Mouse (Mus musculus): ENCODE measurements around the gene Hipk2. TPM values are rescaled to one million over a fixed set of nuclear protein-coding genes. Genes with fewer than 3 reads are reported as not detected.

Hipk2 gene
- total and polyA plus RNA-seq, 3 experiments = 3.9 to 85.1 (median 14.1) TPM

GRCm38 (mm10) chr6:38661626-38662025 is 214.3 kb downstream of the Hipk2 start:
- DNase-seq (ENCODE audit: low read depth, low spot score) = no peak
- no peak overlapping the region for H3K9ac ChIP-seq (ENCODE audit: control insufficient read depth, low read depth, low read length, poor library complexity, severe bottlenecking)
- no peaks in the 10 kb centered on the region; a peak in 1 of 4 replicates for H3K4me1 ChIP-seq (ENCODE audit: control insufficient read depth in 1 of 2, insufficient read depth in 2 of 2, low read length in 2 of 2)
- no peaks in the 10 kb centered on the region for H3K36me3 ChIP-seq (ENCODE audit: control insufficient read depth in 1 of 2, insufficient read depth in 2 of 2, low read length in 2 of 2)
- TF ChIP-seq MYB (IDR thresholded peaks at IDR 0.05; ENCODE audit: low read depth, low read length) = no peak
- no peak for TF ChIP-seq NRF1 (IDR thresholded peaks at IDR 0.05; ENCODE audit: insufficient read depth, low read depth, low read length, poor library complexity, severe bottlenecking)
- peaks cover 4 to 8% of the 10 kb centered on the region in 2 experiments; a peak in 3 of 4 replicates for H3K27me3 ChIP-seq (ENCODE audit: control insufficient read depth in 1 of 2, insufficient read depth in 2 of 2, low read length in 2 of 2)
- H3K9me3 ChIP-seq (replicated peaks; ENCODE audit: insufficient read depth, low read length) = no peaks in the 10 kb centered on the region
- no peak overlapping the region for H3K27ac ChIP-seq (ENCODE audit: control insufficient read depth, low read depth, low read length)
- H3K79me2 ChIP-seq (ENCODE audit: control insufficient read depth, insufficient read depth, low read length, poor library complexity) = no peaks in the 10 kb centered on the region
- no peak overlapping the region for H3K4me3 ChIP-seq (ENCODE audit: control insufficient read depth in 1 of 2, insufficient read depth in 1 of 2, low read depth in 2 of 2, low read length in 2 of 2)

GRCm38 (mm10) chr6:38650263-38650937 is 225.6 kb downstream of the Hipk2 start:
- H3K27ac ChIP-seq (ENCODE audit: control insufficient read depth, low read depth, low read length) = no peak overlapping the region
- H3K4me1 ChIP-seq (ENCODE audit: control insufficient read depth in 1 of 2, insufficient read depth in 2 of 2, low read length in 2 of 2) = 0 out of 4 replicates have a peak, but pooled peaks cover 0 to 8% of the 10 kb centered on the region in 2 experiments
- peaks cover 0 to 4% of the 10 kb centered on the region in 2 experiments; a peak in 1 of 4 replicates for H3K36me3 ChIP-seq (ENCODE audit: control insufficient read depth in 1 of 2, insufficient read depth in 2 of 2, low read length in 2 of 2)
- H3K9ac ChIP-seq (ENCODE audit: control insufficient read depth, low read depth, low read length, poor library complexity, severe bottlenecking) = no peak overlapping the region
- H3K79me2 ChIP-seq (ENCODE audit: control insufficient read depth, insufficient read depth, low read length, poor library complexity) = no peaks in the 10 kb centered on the region
- peak; percentile 87 for DNase-seq (ENCODE audit: low read depth, low spot score)
- TF ChIP-seq ZC3H11A (IDR thresholded peaks at IDR 0.05; ENCODE audit: low read depth, low read length) (peak; percentile 92), RAD21 (IDR thresholded peaks at IDR 0.05; ENCODE audit: low read depth, low read length) (peak; percentile 94), SMC3 (IDR thresholded peaks at IDR 0.05; ENCODE audit: low read depth, low read length) (peak; percentile 97), CTCF (IDR thresholded peaks at IDR 0.05 in 2 of 3, conservative IDR thresholded peaks at IDR 0.05 in 1 of 3; ENCODE audit: control insufficient read depth in 1 of 3, insufficient read depth in 1 of 3, low read depth in 2 of 3, low read length in 3 of 3, poor library complexity in 1 of 3, severe bottlenecking in 1 of 3) (peak; percentile 93 to 98 (median 97)), E2F4 (IDR thresholded peaks at IDR 0.05; ENCODE audit: borderline replicate concordance, low read depth, low read length) (no peak), MEF2A (IDR thresholded peaks at IDR 0.05; ENCODE audit: extremely low read depth, insufficient replicate concordance, low read depth, low read length, poor library complexity, severe bottlenecking) (no peak), SIN3A (IDR thresholded peaks at IDR 0.05; ENCODE audit: low read length) (0 out of 2 replicates have a peak, but pooled peaks have one; percentile 20)
- H3K27me3 ChIP-seq (ENCODE audit: control insufficient read depth in 1 of 2, insufficient read depth in 2 of 2, low read length in 2 of 2) = no peaks in the 10 kb centered on the region
- no peak overlapping the region for H3K4me3 ChIP-seq (ENCODE audit: control insufficient read depth in 1 of 2, insufficient read depth in 1 of 2, low read depth in 2 of 2, low read length in 2 of 2)
- H3K9me3 ChIP-seq (replicated peaks; ENCODE audit: insufficient read depth, low read length) = no peaks in the 10 kb centered on the region

GRCm38 (mm10) chr6:38649545-38649944 is 226.4 kb downstream of the Hipk2 start:
- Histone ChIP-seq H3K4me3 (ENCODE audit: control insufficient read depth in 1 of 2, insufficient read depth in 1 of 2, low read depth in 2 of 2, low read length in 2 of 2) (no peak overlapping the region), H3K9me3 (replicated peaks; ENCODE audit: insufficient read depth, low read length) (no peaks in the 10 kb centered on the region), H3K79me2 (ENCODE audit: control insufficient read depth, insufficient read depth, low read length, poor library complexity) (no peaks in the 10 kb centered on the region), H3K9ac (ENCODE audit: control insufficient read depth, low read depth, low read length, poor library complexity, severe bottlenecking) (no peak overlapping the region), H3K36me3 (ENCODE audit: control insufficient read depth in 1 of 2, insufficient read depth in 2 of 2, low read length in 2 of 2) (peaks cover 0 to 4% of the 10 kb centered on the region in 2 experiments; a peak in 1 of 4 replicates), H3K27me3 (ENCODE audit: control insufficient read depth in 1 of 2, insufficient read depth in 2 of 2, low read length in 2 of 2) (no peaks in the 10 kb centered on the region), H3K4me1 (ENCODE audit: control insufficient read depth in 1 of 2, insufficient read depth in 2 of 2, low read length in 2 of 2) (0 out of 4 replicates have a peak, but pooled peaks cover 0 to 8% of the 10 kb centered on the region in 2 experiments), H3K27ac (ENCODE audit: control insufficient read depth, low read depth, low read length) (no peak overlapping the region)
- DNase-seq (ENCODE audit: low read depth, low spot score) = peak; percentile 81
- TF ChIP-seq RCOR1 (IDR thresholded peaks at IDR 0.05; ENCODE audit: low read depth, low read length) = no peak
- no peak for TF ChIP-seq POLR2AphosphoS2 (IDR thresholded peaks at IDR 0.05; ENCODE audit: low read length)
- peak; percentile 74 for TF ChIP-seq RAD21 (IDR thresholded peaks at IDR 0.05; ENCODE audit: low read depth, low read length)
- no peak for TF ChIP-seq KAT2A (conservative IDR thresholded peaks at IDR 0.05; ENCODE audit: low read depth, low read length)
- no peak for TF ChIP-seq POLR2A (IDR thresholded peaks at IDR 0.05; ENCODE audit: control insufficient read depth in 1 of 2, insufficient read depth in 1 of 2, low read depth in 1 of 2, low read length in 2 of 2, poor library complexity in 1 of 2)
- no peak for TF ChIP-seq MEF2A (IDR thresholded peaks at IDR 0.05; ENCODE audit: extremely low read depth, insufficient replicate concordance, low read depth, low read length, poor library complexity, severe bottlenecking)
- TF ChIP-seq CTCF (IDR thresholded peaks at IDR 0.05 in 2 of 3, conservative IDR thresholded peaks at IDR 0.05 in 1 of 3; ENCODE audit: control insufficient read depth in 1 of 3, insufficient read depth in 1 of 3, low read depth in 2 of 3, low read length in 3 of 3, poor library complexity in 1 of 3, severe bottlenecking in 1 of 3) = peak; percentile 63 to 80 (median 76)
- TF ChIP-seq ZC3H11A (IDR thresholded peaks at IDR 0.05; ENCODE audit: low read depth, low read length) = peak; percentile 71
- TF ChIP-seq JUND (IDR thresholded peaks at IDR 0.05; ENCODE audit: low read depth, low read length) = no peak
- peak; percentile 77 for TF ChIP-seq SMC3 (IDR thresholded peaks at IDR 0.05; ENCODE audit: low read depth, low read length)
- no peak for TF ChIP-seq ETS1 (IDR thresholded peaks at IDR 0.05; ENCODE audit: low read depth, low read length)
